Mouse (Mus musculus): Measurements from ENCODE around the gene Rnf217.
A peak's percentile ranks its signal among the peaks of the same experiment; 100 is the strongest.

The Rnf217 gene

DNA sequence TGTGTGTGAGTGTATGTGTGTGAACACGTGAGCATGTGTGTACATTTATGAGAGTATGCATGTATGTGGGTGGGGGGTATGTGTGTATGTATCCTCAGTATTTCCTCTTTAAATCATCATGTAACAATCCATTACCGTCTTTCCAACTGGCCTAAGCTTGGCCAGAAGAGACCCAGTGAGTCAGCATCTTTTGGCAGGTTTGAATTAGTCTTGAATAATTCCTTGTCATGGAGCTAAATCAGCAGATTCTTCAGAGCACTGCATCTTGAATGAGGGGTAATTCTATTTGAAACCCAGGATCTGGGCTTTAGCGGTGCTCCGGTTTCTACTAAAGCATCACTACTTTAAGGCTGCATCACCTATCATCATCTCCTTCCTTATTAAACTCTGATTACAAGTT, 55.7 kb downstream of the Rnf217 start:
- DNase-seq (ENCODE audit: low read depth, low spot score), result peak; percentile 40

DNA sequence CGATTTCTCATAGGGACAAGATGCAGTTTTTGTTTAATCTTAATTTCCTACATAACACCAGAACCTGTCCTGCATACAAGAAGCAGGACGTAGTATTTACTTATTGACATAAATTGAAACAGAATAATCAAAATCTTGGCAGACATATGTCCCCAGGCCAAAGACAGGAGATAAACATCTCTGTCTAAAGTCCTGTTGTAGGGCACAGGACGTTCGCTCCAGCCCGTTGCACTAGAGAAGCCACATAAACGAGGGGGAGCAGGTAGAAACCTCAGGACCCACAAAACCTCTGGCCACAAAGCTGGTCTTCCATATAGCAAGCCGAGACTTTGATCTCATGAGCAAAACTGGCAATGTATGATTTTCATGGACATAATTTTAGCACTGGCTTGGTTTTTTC, 57.1 kb downstream of the Rnf217 start:
- no peak for DNase-seq (ENCODE audit: low read depth, low spot score)

DNA sequence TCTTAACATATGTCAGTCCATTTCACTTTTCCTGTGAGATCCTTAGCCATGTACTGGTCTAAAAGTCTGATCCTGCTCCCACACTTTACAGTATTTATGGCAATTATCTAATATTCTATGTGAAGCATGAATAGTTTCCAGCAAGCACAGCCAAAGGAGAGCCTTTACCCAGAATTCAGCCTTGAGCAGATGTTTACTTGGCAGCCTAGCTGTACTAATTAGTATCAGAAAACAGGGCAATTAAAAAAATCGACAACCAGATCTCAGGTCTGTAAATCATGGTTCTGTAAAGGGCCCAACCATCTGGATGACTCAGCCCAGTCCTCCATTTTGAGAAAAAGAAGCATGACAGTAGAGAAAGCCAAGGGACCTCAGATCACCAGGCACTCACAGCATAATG, 57.6 kb downstream of the Rnf217 start:
- peak; percentile 28 for DNase-seq (ENCODE audit: low read depth, low spot score)

- DNase-seq (ENCODE audit: low read depth, low spot score), result no peak
Observed at GRCm38 (mm10) chr10:31547156-31547555, 61.8 kb downstream of the Rnf217 start.

- no peak for DNase-seq (ENCODE audit: low read depth, low spot score)
Observed at GRCm38 (mm10) chr10:31544149-31544942, 64.6 kb downstream of the Rnf217 start.

DNA sequence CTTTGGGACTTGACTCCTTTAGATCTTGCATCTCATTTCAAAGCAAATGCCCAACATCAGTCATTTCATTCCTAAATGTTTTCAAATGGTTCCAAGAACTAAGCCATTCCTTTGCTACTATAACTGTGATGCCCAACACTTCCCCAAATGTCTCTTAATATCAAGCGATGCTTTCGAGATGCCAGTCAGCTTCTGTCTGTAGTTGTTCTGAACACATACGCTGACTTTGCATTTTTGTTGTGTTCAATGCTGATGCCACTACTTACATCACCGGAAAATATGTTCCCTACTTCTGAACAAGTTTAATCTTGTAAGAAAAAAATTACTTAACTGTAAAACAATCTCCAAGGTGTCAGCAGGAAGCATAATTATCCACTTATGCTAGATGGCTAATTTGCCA, 68.5 kb downstream of the Rnf217 start:
- DNase-seq (ENCODE audit: low read depth, low spot score), result no peak

DNA sequence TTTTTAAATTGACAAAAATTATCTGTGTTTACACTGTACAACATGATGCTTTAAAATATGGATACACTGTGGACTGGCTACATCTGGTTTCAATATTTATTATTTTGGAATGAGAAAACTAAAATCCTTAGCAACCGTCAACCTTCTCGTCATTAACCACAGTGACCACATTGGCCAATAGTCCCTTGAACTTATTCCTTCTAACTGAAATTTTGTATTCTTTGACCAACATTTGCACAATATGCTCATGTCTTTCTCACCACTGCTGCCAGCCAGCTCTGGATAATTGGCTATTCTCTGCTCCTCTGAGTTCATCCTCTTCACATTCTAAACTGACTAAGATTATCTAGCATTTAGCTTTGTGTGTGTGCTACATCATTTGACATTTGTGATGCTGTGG, 69.6 kb downstream of the Rnf217 start:
- DNase-seq (ENCODE audit: low read depth, low spot score), result no peak

- DNase-seq (ENCODE audit: low read depth, low spot score), result no peak
Observed at GRCm38 (mm10) chr10:31538721-31539120, 70.3 kb downstream of the Rnf217 start.

- DNase-seq (ENCODE audit: low read depth, low spot score), result no peak
Observed at GRCm38 (mm10) chr10:31538243-31538642, 70.7 kb downstream of the Rnf217 start.

- no peak for DNase-seq (ENCODE audit: low read depth, low spot score)
Observed at GRCm38 (mm10) chr10:31537213-31537612, 71.8 kb downstream of the Rnf217 start.

DNA sequence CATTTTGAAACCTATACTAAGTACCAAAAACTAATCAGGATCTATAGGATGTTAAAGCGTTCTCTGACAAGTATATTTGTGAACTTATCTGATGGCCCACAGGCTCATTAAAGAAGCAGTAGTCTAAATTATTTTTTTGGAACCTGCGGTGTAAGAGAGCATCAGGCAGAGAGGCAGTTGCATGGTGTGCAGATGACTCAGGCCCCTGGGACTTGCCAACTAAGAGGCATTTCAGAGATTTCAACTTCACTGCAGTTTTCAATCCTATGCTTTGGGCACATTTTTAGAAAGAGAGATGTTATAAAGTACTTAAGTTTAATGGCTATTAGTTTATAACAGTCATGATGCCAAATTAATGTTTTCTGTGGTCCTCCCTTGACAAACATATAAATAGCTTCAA, 73.9 kb downstream of the Rnf217 start:
- DNase-seq (ENCODE audit: low read depth, low spot score), result peak; percentile 58

DNA sequence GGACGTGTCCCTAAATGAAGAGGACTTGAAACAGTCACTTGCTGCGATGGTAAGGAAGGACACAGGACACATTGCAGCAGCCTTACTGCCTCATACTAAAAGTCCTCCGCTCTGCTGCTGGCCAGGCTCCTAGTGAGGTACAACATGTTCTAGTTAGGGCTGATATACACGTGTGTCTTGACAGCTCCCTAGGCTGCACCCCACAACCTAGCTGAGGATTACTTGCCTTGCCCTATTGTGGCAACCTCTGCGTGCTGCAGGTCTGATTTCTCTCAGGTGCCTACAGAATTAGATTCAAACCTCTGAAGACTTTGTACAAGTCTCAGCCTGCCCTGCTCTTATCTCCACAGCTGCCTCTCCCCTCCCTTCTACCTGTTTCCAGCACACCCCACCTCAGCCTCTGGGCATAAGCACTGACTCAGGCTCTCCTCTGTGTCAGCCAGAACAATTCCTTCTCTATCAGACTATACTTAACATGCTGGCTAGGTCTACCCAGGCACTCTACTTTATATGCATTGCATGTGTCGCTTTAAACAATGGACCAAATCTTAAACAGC, 75.6 kb downstream of the Rnf217 start:
- no peak for DNase-seq (ENCODE audit: low read depth, low spot score)

- no peak for DNase-seq (ENCODE audit: low read depth, low spot score)
Observed at GRCm38 (mm10) chr10:31532782-31533181, 76.2 kb downstream of the Rnf217 start.

- DNase-seq (ENCODE audit: low read depth, low spot score), result no peak
Observed at GRCm38 (mm10) chr10:31528297-31528984, 80.5 kb downstream of the Rnf217 start.

GRCm38 (mm10) chr10:31525705-31526104, 83.3 kb downstream of the Rnf217 start:
- no peak for DNase-seq (ENCODE audit: low read depth, low spot score)

DNA sequence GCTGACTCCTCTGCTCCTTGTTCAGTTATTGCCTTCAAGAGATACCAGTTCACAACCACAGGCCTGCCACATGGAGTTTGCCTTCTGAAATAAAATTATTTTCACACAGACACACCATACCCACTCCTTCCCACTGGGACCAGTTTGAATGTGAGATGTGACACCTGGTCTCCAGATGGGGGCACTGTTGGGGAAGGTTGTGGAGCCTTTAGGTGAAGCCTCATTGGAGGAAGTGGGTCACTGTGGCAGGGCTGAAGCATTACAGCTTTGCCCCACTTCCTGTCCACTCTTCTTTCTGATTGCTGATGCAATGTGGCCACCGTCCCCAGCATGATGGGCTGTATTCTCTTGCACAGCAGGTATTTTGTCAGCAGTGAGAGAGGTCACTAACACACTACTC, 89.6 kb downstream of the Rnf217 start:
- no peak for DNase-seq (ENCODE audit: low read depth, low spot score)

DNA sequence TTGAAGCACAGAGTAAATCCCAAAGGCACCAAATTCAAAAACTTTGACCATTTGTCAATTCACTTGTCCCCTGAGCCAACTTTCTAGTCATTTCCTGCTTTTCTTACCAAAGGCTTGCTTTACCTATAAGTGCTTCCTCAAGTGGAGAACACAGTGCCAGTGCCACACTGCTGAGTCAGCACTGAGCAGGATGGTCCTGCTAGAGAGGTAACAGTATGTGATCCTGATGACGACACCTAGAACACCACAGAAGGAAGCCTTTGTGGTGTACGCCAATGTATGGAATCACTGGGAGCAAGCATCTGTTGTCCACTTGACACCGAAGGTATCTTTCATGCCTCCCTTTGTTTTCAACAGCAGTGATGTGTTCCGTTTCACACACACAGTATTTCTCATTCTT, 90.8 kb downstream of the Rnf217 start:
- no peak for DNase-seq (ENCODE audit: low read depth, low spot score)

- DNase-seq (ENCODE audit: low read depth, low spot score), result no peak
Observed at GRCm38 (mm10) chr10:31517192-31517591, 91.8 kb downstream of the Rnf217 start.

- DNase-seq (ENCODE audit: low read depth, low spot score), result peak; percentile 29
Observed at GRCm38 (mm10) chr10:31515897-31516296, 93.1 kb downstream of the Rnf217 start.

- DNase-seq (ENCODE audit: low read depth, low spot score), result peak; percentile 93
Observed at GRCm38 (mm10) chr10:31504134-31504551, 104.8 kb downstream of the Rnf217 start.

DNA sequence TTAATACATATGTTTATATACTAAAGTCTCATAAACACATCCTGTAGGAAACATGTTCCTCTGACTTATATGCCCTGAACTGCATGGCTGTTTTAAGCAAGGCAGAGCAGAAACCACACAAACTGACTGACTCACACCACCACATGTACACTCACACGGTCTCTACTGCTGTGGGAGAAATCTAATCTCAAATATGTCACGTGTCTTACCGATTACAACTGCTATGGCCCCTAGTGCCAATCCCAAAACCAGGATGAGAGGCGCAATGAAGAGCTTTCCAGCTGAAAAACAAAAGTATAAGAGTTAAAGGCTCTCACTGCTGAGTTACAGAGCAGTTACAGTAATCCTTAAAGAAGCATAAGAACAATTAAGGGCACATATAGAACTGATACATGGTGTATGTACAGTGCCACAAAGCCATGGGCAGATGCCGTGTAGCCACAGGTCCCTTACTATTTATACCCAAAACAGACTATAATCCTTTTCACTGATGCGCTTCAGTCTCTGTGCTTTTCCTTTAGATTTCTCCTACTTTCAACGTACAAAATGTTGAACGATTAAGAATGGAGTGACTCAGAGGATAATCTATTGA, 105.3 kb downstream of the Rnf217 start:
- DNase-seq (ENCODE audit: low read depth, low spot score), result no peak

DNA sequence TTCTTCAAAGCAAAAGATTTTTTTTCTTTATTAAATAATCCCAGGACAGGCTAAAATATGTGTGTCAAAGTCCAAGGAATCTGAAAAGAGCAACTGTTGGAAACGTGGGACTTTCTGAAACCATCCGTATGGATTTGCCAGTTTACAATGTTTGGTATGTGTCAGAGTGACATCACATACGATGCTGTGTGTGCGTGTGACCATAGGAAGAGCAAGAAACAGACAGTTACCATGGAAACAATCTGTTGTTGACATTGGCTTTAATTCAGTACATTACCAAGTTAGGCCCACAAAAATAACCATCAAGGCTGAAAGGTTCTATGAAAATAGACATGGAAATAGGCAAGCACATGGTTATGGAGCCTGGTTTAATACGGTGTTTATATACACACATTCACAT, 107.3 kb downstream of the Rnf217 start:
- DNase-seq (ENCODE audit: low read depth, low spot score), result peak; percentile 28
